Mouse (Mus musculus): Measurements from ENCODE around the gene Cox20.

Cox20 gene

GRCm38 (mm10) chr1:178357776-178358710, 39.1 kb downstream of the Cox20 start:
- no peak for DNase-seq

- no peak for DNase-seq
These were observed 41.3 kb downstream of the Cox20 start for GRCm38 (mm10) chr1:178360264-178360663.

- DNase-seq: no peak
These were observed 41.8 kb downstream of the Cox20 start for GRCm38 (mm10) chr1:178360702-178361101.

- no peak for DNase-seq
These were observed 46.2 kb downstream of the Cox20 start for GRCm38 (mm10) chr1:178365171-178365570.

- DNase-seq: no peak
These were observed 49.2 kb downstream of the Cox20 start for GRCm38 (mm10) chr1:178368121-178368520.

GRCm38 (mm10) chr1:178368548-178369271, 49.8 kb downstream of the Cox20 start:
- DNase-seq: peak; percentile 94

GRCm38 (mm10) chr1:178369272-178369651, 50.3 kb downstream of the Cox20 start:
- peak; percentile 71 for DNase-seq
